In the genomic region with DNA sequence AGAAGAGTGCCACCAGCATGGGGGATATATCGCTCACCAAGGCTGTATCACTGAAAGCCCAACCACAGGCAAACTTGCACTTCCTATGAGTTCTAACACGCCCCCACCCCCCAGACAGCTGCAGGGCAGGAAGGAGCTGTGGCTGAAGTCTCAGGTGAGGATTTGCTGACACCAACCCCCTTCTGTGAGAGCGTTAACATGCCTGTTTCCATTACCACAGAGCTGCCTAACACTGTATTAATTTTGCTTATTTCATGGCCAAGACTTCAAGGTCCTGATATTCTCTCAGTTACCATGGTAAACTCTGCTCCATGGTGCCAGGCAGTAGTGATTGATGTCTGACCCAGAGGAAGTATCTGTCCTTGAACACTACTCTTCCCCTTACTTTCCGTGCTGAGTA, we compare ENCODE assay signal across 18 mouse cellular contexts. TPM values are rescaled to one million over a fixed set of nuclear protein-coding genes. Genes with fewer than 3 reads are reported as not detected.
DNase-seq lines count a peak whose midpoint lies in the region; ATAC-seq lines count a peak whose summit lies in the region.
"Had no signal": no experiment of that assay in that cellular context is flagged by ENCODE, and none has a peak within 500 bp of the region (broad histone marks: within the 10 kb centered on the region; RNA-seq: fewer than 3 reads in every experiment).

No protein-coding gene starts in this region.

- peak; percentile 31; the same call in 1 of the 2 replicates for ATAC-seq in lung, embryonic 16.5 days (ENCODE audit: low read depth)
- ATAC-seq in megakaryocyte progenitor cell, adult 5-6 weeks (replicated peaks; ENCODE audit: poor library complexity), result peak; percentile 14
- no peak for ATAC-seq in hindbrain, embryonic 13.5 days (ENCODE audit: low FRiP score)
- ATAC-seq: forebrain, embryonic 15.5 days had no signal

- H3K4me2 ChIP-seq in lung, embryonic 16.5 days (ENCODE audit: low read depth, low read length), result no peak overlapping the region
- H3K4me2 ChIP-seq in hindbrain, embryonic 13.5 days, result no peak overlapping the region
- H3K4me2 ChIP-seq: embryonic facial prominence, embryonic 12.5 days; forebrain, embryonic 15.5 days; hindbrain, embryonic 15.5 days had no signal

- H3K27me3 ChIP-seq in lung, embryonic 16.5 days (ENCODE audit: control insufficient read depth, insufficient read depth, low read depth, low read length), result no peaks in the 10 kb centered on the region
- H3K27me3 ChIP-seq in hindbrain, embryonic 13.5 days, result no peaks in the 10 kb centered on the region
- H3K27me3 ChIP-seq: embryonic facial prominence, embryonic 12.5 days; forebrain, embryonic 15.5 days; hindbrain, embryonic 15.5 days had no signal

- H3K27ac ChIP-seq in lung, embryonic 16.5 days (ENCODE audit: low read length), result no peak overlapping the region
- no peak overlapping the region for H3K27ac ChIP-seq in hindbrain, embryonic 13.5 days
- H3K27ac ChIP-seq: embryonic facial prominence, embryonic 12.5 days; forebrain, embryonic 15.5 days; hindbrain, embryonic 15.5 days had no signal

- no peaks in the 10 kb centered on the region for H3K9me3 ChIP-seq in lung, embryonic 16.5 days (ENCODE audit: control insufficient read depth, low read length)
- no peaks in the 10 kb centered on the region for H3K9me3 ChIP-seq in hindbrain, embryonic 13.5 days
- H3K9me3 ChIP-seq: embryonic facial prominence, embryonic 12.5 days; forebrain, embryonic 15.5 days; hindbrain, embryonic 15.5 days had no signal

- no peak overlapping the region for H3K9ac ChIP-seq in lung, embryonic 16.5 days (ENCODE audit: low read length)
- H3K9ac ChIP-seq in hindbrain, embryonic 13.5 days, result no peak overlapping the region
- H3K9ac ChIP-seq: embryonic facial prominence, embryonic 12.5 days; forebrain, embryonic 15.5 days; hindbrain, embryonic 15.5 days had no signal

- no peak for DNase-seq in lung, adult 18-20 months
- DNase-seq in adrenal gland, adult 8-10 months, result peak; percentile 64
- peak; percentile 80 to 88 for DNase-seq in thymus, postnatal 10 days (ENCODE audit: low spot score in 2 of 2)
- no peak for DNase-seq in gastrocnemius, adult 8-10 months (ENCODE audit: low spot score in 2 of 2)
- no peak for DNase-seq in embryo, embryonic 9.5 days (ENCODE audit: extremely low spot score)
- DNase-seq: cerebellum, adult 18-20 months; kidney, postnatal 14 days; layer of hippocampus, postnatal 36 days; right cerebral cortex, postnatal 25 days had no signal

- H3K36me3 ChIP-seq in lung, embryonic 16.5 days (ENCODE audit: control insufficient read depth, insufficient read depth, low read length), result no peaks in the 10 kb centered on the region
- H3K36me3 ChIP-seq in hindbrain, embryonic 13.5 days, result no peaks in the 10 kb centered on the region
- H3K36me3 ChIP-seq: embryonic facial prominence, embryonic 12.5 days; forebrain, embryonic 15.5 days; hindbrain, embryonic 15.5 days had no signal

- H3K4me1 ChIP-seq in lung, embryonic 16.5 days (replicated peaks; ENCODE audit: control insufficient read depth, insufficient read depth, low read length), result no peaks in the 10 kb centered on the region
- no peaks in the 10 kb centered on the region for H3K4me1 ChIP-seq in hindbrain, embryonic 13.5 days (replicated peaks)
- H3K4me1 ChIP-seq: embryonic facial prominence, embryonic 12.5 days; forebrain, embryonic 15.5 days; hindbrain, embryonic 15.5 days had no signal

- H3K4me3 ChIP-seq in lung, embryonic 16.5 days (ENCODE audit: low read length), result no peak overlapping the region
- no peak overlapping the region for H3K4me3 ChIP-seq in hindbrain, embryonic 13.5 days
- H3K4me3 ChIP-seq: embryonic facial prominence, embryonic 12.5 days; forebrain, embryonic 15.5 days; hindbrain, embryonic 15.5 days had no signal

- 44% methylated on average over 4 of the region's 4 CpGs for WGBS in lung, embryonic 16.5 days
- 77% methylated on average over 4 of the region's 4 CpGs for WGBS in hindbrain, embryonic 13.5 days

RNA-seq across cellular contexts. Expression of gene Atp6v1g3, which starts 26.0 kb away (rescaled TPM):
- polyA plus RNA-seq in lung, embryonic 16.5 days (2015; fragmentation: Nextera tagmentation; extraction: Ambion mirVana), result not detected in 2 replicates
- not detected for total RNA-seq in adrenal gland, adult 8-10 months (2022)
- total RNA-seq in megakaryocyte progenitor cell, adult 5-6 weeks (2015), result not detected in 2 replicates
- total RNA-seq in megakaryocyte progenitor cell, adult 5-6 weeks (2017), result not detected in 2 replicates
- polyA plus RNA-seq in hindbrain, embryonic 13.5 days (2015; fragmentation: Nextera tagmentation; extraction: Ambion mirVana), result not detected in 2 replicates
- not detected for total RNA-seq in gastrocnemius, adult 8-10 months (2022)
- total RNA-seq: heart, adult 18-20 months; layer of hippocampus, postnatal 36 days; liver, adult 2 months had no signal
- polyA plus RNA-seq: forebrain, embryonic 15.5 days; hindbrain, embryonic 15.5 days; liver, adult 2 months; neural tube, embryonic 11.5 days had no signal

Comparison
In these comparisons a context has a peak if more than half of its experiments do, and no peak if none do; other contexts are left out.
1. DNase-seq: peak in adrenal gland, adult 8-10 months (single experiment) and thymus, postnatal 10 days (2 of 2); none in lung, adult 18-20 months (0 of 2), gastrocnemius, adult 8-10 months (0 of 2) and embryo, embryonic 9.5 days (single experiment).